Mouse (Mus musculus): ENCODE results near the gene Krt18. TPM values are rescaled to one million over a fixed set of nuclear protein-coding genes. Genes with fewer than 3 reads are reported as not detected.

Krt18 gene
- polyA plus RNA-seq, 1 experiment from 2014 or later: 26.8 TPM

GRCm38 (mm10) chr15:102065661-102066325 is 37.8 kb downstream of the Krt18 start:
- H3K4me2 ChIP-seq (ENCODE audit: low read depth, severe bottlenecking): no peak overlapping the region
- H3K27ac ChIP-seq (replicated peaks; ENCODE audit: low read depth, low read length): no peak overlapping the region
- H3K27me3 ChIP-seq (ENCODE audit: control insufficient read depth, insufficient read depth, low read length): no peaks in the 10 kb centered on the region
- no peaks in the 10 kb centered on the region for H3K36me3 ChIP-seq (ENCODE audit: control insufficient read depth, insufficient read depth, low read length)
- WGBS: 6% methylated on average over 20 of the region's 20 CpGs
- ATAC-seq (ENCODE audit: insufficient number of reproducible peaks, low FRiP score, low TSS enrichment, low read depth) (peak; percentile 67; the same call in 1 of the 2 replicates), DNase-seq (ENCODE audit: low spot score) (peak; percentile 97)
- no peak overlapping the region for H3K9ac ChIP-seq (ENCODE audit: low read length)
- no peak overlapping the region for H3K4me3 ChIP-seq (ENCODE audit: low read depth, low read length)
- no peaks in the 10 kb centered on the region for H3K9me3 ChIP-seq (ENCODE audit: control insufficient read depth, low read length)
- H3K4me1 ChIP-seq (ENCODE audit: control insufficient read depth, insufficient read depth, low read length): no peaks in the 10 kb centered on the region

GRCm38 (mm10) chr15:102070476-102071467 is 42.8 kb downstream of the Krt18 start:
- Histone ChIP-seq H3K36me3 (ENCODE audit: control insufficient read depth, insufficient read depth, low read length) (no peaks in the 10 kb centered on the region), H3K4me2 (ENCODE audit: low read depth, severe bottlenecking) (no peak overlapping the region), H3K27me3 (ENCODE audit: control insufficient read depth, insufficient read depth, low read length) (no peaks in the 10 kb centered on the region), H3K9me3 (ENCODE audit: control insufficient read depth, low read length) (no peaks in the 10 kb centered on the region), H3K4me1 (ENCODE audit: control insufficient read depth, insufficient read depth, low read length) (peaks cover 9% of the 10 kb centered on the region), H3K4me3 (ENCODE audit: low read depth, low read length) (no peak overlapping the region), H3K27ac (replicated peaks; ENCODE audit: low read depth, low read length) (no peak overlapping the region), H3K9ac (ENCODE audit: low read length) (no peak overlapping the region)
- 73% methylated on average over 13 of the region's 13 CpGs for WGBS
- no peak for DNase-seq (ENCODE audit: low spot score)
- ATAC-seq (ENCODE audit: insufficient number of reproducible peaks, low FRiP score, low TSS enrichment, low read depth): no peak

- H3K9me3 ChIP-seq (ENCODE audit: control insufficient read depth, low read length): no peaks in the 10 kb centered on the region
- no peaks in the 10 kb centered on the region for H3K36me3 ChIP-seq (ENCODE audit: control insufficient read depth, insufficient read depth, low read length)
- H3K4me3 ChIP-seq (ENCODE audit: low read depth, low read length): peak overlapping the region; percentile 96
- DNase-seq (ENCODE audit: low spot score) (no peak), ATAC-seq (ENCODE audit: insufficient number of reproducible peaks, low FRiP score, low TSS enrichment, low read depth) (peak; percentile 4; the same call in 1 of the 2 replicates)
- H3K4me1 ChIP-seq (ENCODE audit: control insufficient read depth, insufficient read depth, low read length): peaks cover 9% of the 10 kb centered on the region
- no peaks in the 10 kb centered on the region for H3K27me3 ChIP-seq (ENCODE audit: control insufficient read depth, insufficient read depth, low read length)
- no peak overlapping the region for H3K9ac ChIP-seq (ENCODE audit: low read length)
- H3K27ac ChIP-seq (replicated peaks; ENCODE audit: low read depth, low read length): no peak overlapping the region
- WGBS: 17% methylated on average over 6 of the region's 6 CpGs
- peak overlapping the region; percentile 42 for H3K4me2 ChIP-seq (ENCODE audit: low read depth, severe bottlenecking)
Measured at GRCm38 (mm10) chr15:102072963-102073558, 45.1 kb downstream of the Krt18 start.

GRCm38 (mm10) chr15:102073559-102074069 is 45.6 kb downstream of the Krt18 start, which contains the start of gene Eif4b:
TSS of gene Eif4b (plus strand) at chr15:102073773.
- Histone ChIP-seq H3K4me2 (ENCODE audit: low read depth, severe bottlenecking) (peak within 1 kb of the TSS; percentile 90), H3K27ac (replicated peaks; ENCODE audit: low read depth, low read length) (peak within 1 kb of the TSS; percentile 91), H3K9ac (ENCODE audit: low read length) (peak within 1 kb of the TSS; percentile 92), H3K4me1 (ENCODE audit: control insufficient read depth, insufficient read depth, low read length) (peaks cover 9% of the 10 kb centered on the region), H3K4me3 (ENCODE audit: low read depth, low read length) (peak within 1 kb of the TSS; percentile 96), H3K9me3 (ENCODE audit: control insufficient read depth, low read length) (no peaks in the 10 kb centered on the region), H3K27me3 (ENCODE audit: control insufficient read depth, insufficient read depth, low read length) (no peaks in the 10 kb centered on the region), H3K36me3 (ENCODE audit: control insufficient read depth, insufficient read depth, low read length) (no peaks in the 10 kb centered on the region)
- under 1% methylated on average over 58 of the region's 58 CpGs for WGBS
- DNase-seq (ENCODE audit: low spot score) (peak; percentile 99), ATAC-seq (ENCODE audit: insufficient number of reproducible peaks, low FRiP score, low TSS enrichment, low read depth) (peak; percentile 91)

- peak; percentile 57 for ATAC-seq (ENCODE audit: insufficient number of reproducible peaks, low FRiP score, low TSS enrichment, low read depth)
- H3K27ac ChIP-seq (replicated peaks; ENCODE audit: low read depth, low read length): peak overlapping the region; percentile 91
- H3K27me3 ChIP-seq (ENCODE audit: control insufficient read depth, insufficient read depth, low read length): no peaks in the 10 kb centered on the region
- WGBS: under 1% methylated on average over 57 of the region's 57 CpGs
- no peaks in the 10 kb centered on the region for H3K36me3 ChIP-seq (ENCODE audit: control insufficient read depth, insufficient read depth, low read length)
- H3K4me1 ChIP-seq (ENCODE audit: control insufficient read depth, insufficient read depth, low read length): peaks cover 9% of the 10 kb centered on the region
- H3K4me2 ChIP-seq (ENCODE audit: low read depth, severe bottlenecking): peak overlapping the region; percentile 90
- no peaks in the 10 kb centered on the region for H3K9me3 ChIP-seq (ENCODE audit: control insufficient read depth, low read length)
- H3K9ac ChIP-seq (ENCODE audit: low read length): peak overlapping the region; percentile 92
- DNase-seq (ENCODE audit: low spot score): peak; percentile 77
- peak overlapping the region; percentile 96 for H3K4me3 ChIP-seq (ENCODE audit: low read depth, low read length)
Measured at GRCm38 (mm10) chr15:102074070-102074731, 46.2 kb downstream of the Krt18 start.

GRCm38 (mm10) chr15:102074876-102075585 is 47.1 kb downstream of the Krt18 start:
- Histone ChIP-seq H3K27ac (replicated peaks; ENCODE audit: low read depth, low read length) (no peak overlapping the region), H3K4me1 (ENCODE audit: control insufficient read depth, insufficient read depth, low read length) (peaks cover 9% of the 10 kb centered on the region), H3K36me3 (ENCODE audit: control insufficient read depth, insufficient read depth, low read length) (no peaks in the 10 kb centered on the region), H3K4me2 (ENCODE audit: low read depth, severe bottlenecking) (peak overlapping the region; percentile 90), H3K27me3 (ENCODE audit: control insufficient read depth, insufficient read depth, low read length) (no peaks in the 10 kb centered on the region), H3K9me3 (ENCODE audit: control insufficient read depth, low read length) (no peaks in the 10 kb centered on the region), H3K4me3 (ENCODE audit: low read depth, low read length) (peak overlapping the region; percentile 96), H3K9ac (ENCODE audit: low read length) (peak overlapping the region; percentile 92)
- ATAC-seq (ENCODE audit: insufficient number of reproducible peaks, low FRiP score, low TSS enrichment, low read depth) (no peak), DNase-seq (ENCODE audit: low spot score) (no peak)
- WGBS: 13% methylated on average over 11 of the region's 11 CpGs

GRCm38 (mm10) chr15:102077111-102077677 is 49.2 kb downstream of the Krt18 start:
- 90% methylated on average over 2 of the region's 2 CpGs for WGBS
- Histone ChIP-seq H3K4me1 (ENCODE audit: control insufficient read depth, insufficient read depth, low read length) (peaks cover 9% of the 10 kb centered on the region), H3K9me3 (ENCODE audit: control insufficient read depth, low read length) (no peaks in the 10 kb centered on the region)

More at GRCm38 (mm10) chr15:102077111-102077677, 49.2 kb downstream of the Krt18 start:
- no peak overlapping the region for H3K27ac ChIP-seq (replicated peaks; ENCODE audit: low read depth, low read length)
- H3K4me3 ChIP-seq (ENCODE audit: low read depth, low read length): no peak overlapping the region
- H3K27me3 ChIP-seq (ENCODE audit: control insufficient read depth, insufficient read depth, low read length): no peaks in the 10 kb centered on the region
- no peaks in the 10 kb centered on the region for H3K36me3 ChIP-seq (ENCODE audit: control insufficient read depth, insufficient read depth, low read length)
- no peak for DNase-seq (ENCODE audit: low spot score)
- ATAC-seq (ENCODE audit: insufficient number of reproducible peaks, low FRiP score, low TSS enrichment, low read depth): no peak
- H3K9ac ChIP-seq (ENCODE audit: low read length): no peak overlapping the region
- no peak overlapping the region for H3K4me2 ChIP-seq (ENCODE audit: low read depth, severe bottlenecking)
